Mouse (Mus musculus) kidney, postnatal 0 days (tissue): ENCODE measurements at regions not wholly inside any gene's neighbourhood (a gene's known extent, or its start where the extent isn't known, plus 50 kb on each side); places are given as distances from the start of the nearest gene placed in this dataset.

Experiments
- ATAC-seq: fragments of 200-750 bp; cut with Nextera tagmentation; replicated peaks from 2 replicates; pipeline ENCODE4 v1.8.0; 2017; ENCODE audit warnings: low read depth, moderate number of reproducible peaks, moderate TSS enrichment, moderate library complexity; ENCODE audit not compliant: low FRiP score
- DNase-seq: peaks from one replicate; pipeline ENCODE4 v3.0.0-alpha.2; 2016; ENCODE audit warnings: low spot score
- H3K27ac ChIP-seq: fragments of 300-500 bp; sonication (generic); 2 replicates; pipeline ENCODE4 v1.5.1; 2014; ENCODE audit warnings: mild to moderate bottlenecking
- H3K27me3 ChIP-seq: fragments of 300-500 bp; sonication (generic); 2 replicates; pipeline ENCODE4 v1.6.1; 2014; ENCODE audit warnings: low read length, mixed read lengths; ENCODE audit not compliant: insufficient read depth
- H3K36me3 ChIP-seq: fragments of 300-500 bp; sonication (generic); 2 replicates; pipeline ENCODE4 v1.6.1; 2014; ENCODE audit warnings: low read length, mixed read lengths; ENCODE audit not compliant: insufficient read depth
- H3K4me1 ChIP-seq: fragments of 300-500 bp; sonication (generic); replicated peaks from 2 replicates; pipeline ENCODE4 v1.6.1; 2014; ENCODE audit warnings: antibody characterized with exemption, low read length, mixed read lengths; ENCODE audit not compliant: insufficient read depth
- H3K4me2 ChIP-seq: fragments of 300-500 bp; sonication (generic); 2 replicates; pipeline ENCODE4 v1.6.1; 2014; ENCODE audit warnings: mild to moderate bottlenecking, low read length, moderate library complexity, mixed read lengths
- H3K4me3 ChIP-seq: fragments of 300-500 bp; sonication (generic); replicated peaks from 2 replicates; pipeline ENCODE4 v1.5.1; 2014; ENCODE audit warnings: low read depth, low read length
- H3K9ac ChIP-seq: fragments of 300-500 bp; sonication (generic); 2 replicates; pipeline ENCODE4 v1.6.1; 2014; ENCODE audit warnings: low read depth, low read length
- H3K9me3 ChIP-seq: fragments of 300-500 bp; sonication (generic); replicated peaks from 2 replicates; pipeline ENCODE4 v1.6.1; 2016; ENCODE audit warnings: low read length, inconsistent platforms, mixed read lengths
- CTCF ChIP-seq: IDR thresholded peaks from 2 replicates; pipeline ENCODE4 v1.5.1; 2016; ENCODE audit warnings: antibody characterized with exemption, low read depth, mild to moderate bottlenecking, moderate library complexity
- WGBS: fragments of 180-500 bp; shearing (Covaris S2); extraction: QIAGEN DNeasy Blood & Tissue Kit; methylation state at CpG from one replicate; pipeline ENCODE4 v1.1.7; 2014; 5-methylcytosine and 5-hydroxymethylcytosine counted together

DNA sequence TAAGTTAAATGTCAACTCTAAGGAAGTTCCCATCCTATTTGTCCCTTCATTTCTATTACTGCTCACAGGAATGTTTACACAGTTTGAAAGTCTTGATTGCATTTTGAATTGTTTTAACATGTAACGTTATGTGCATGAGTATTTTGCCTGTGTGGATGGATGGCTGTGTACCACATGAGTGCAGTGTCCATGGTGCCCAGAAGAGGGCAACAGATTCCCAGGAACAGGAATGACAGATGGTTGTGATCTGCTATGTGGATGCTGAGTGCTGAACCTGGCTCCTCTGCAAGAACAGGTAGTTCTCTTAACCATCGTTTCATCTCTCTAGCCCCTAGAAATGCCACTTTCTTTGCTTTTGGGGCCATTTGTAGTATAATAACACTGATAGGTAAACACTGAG lies 597.9 kb upstream of the Zwint start:
- no peaks in the 10 kb centered on the region for H3K27me3 ChIP-seq
- H3K27ac ChIP-seq: no peak overlapping the region
- H3K9ac ChIP-seq: no peak overlapping the region
- no peak for ATAC-seq
- H3K4me2 ChIP-seq: no peak overlapping the region
- no peaks in the 10 kb centered on the region for H3K9me3 ChIP-seq
- H3K4me1 ChIP-seq: no peaks in the 10 kb centered on the region
- DNase-seq: no peak
- no peak overlapping the region for H3K4me3 ChIP-seq
- H3K36me3 ChIP-seq: no peaks in the 10 kb centered on the region
- TF ChIP-seq CTCF: peak; percentile 27; the same call in 1 of the 2 replicates
- 89% methylated on average over 2 of the region's 2 CpGs for WGBS

DNA sequence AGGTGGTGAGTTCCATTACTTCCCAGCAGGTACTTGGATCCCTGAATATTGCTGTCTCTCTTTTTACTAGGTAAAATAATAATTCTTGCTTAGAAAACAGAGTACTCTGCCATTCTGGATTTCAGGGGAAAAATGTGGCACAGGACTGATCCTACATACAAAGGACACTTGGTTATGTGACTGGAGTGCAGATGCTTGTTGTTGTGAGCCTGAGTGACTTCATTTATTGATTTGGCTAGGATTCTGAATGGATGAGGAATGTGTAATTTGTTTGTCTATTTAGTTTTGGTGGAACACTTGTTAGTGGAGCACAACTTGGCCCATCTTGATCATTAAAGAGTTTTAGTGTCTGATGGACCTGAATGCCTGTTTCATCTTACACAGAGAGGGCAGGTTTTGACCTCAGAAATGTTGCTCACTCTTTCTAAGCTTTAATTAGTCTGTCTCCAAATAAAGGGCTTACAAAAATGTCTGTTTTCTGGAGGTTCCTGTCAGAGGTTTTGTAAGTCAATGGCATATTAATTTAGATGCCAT lies 583.4 kb upstream of the Zwint start:
- Histone ChIP-seq H3K36me3 (no peaks in the 10 kb centered on the region), H3K4me3 (no peak overlapping the region), H3K27me3 (no peaks in the 10 kb centered on the region), H3K9me3 (no peaks in the 10 kb centered on the region), H3K27ac (no peak overlapping the region), H3K9ac (no peak overlapping the region), H3K4me1 (no peaks in the 10 kb centered on the region), H3K4me2 (no peak overlapping the region)
- no peak for ATAC-seq
- no peak for DNase-seq
- TF ChIP-seq CTCF: no peak

DNA sequence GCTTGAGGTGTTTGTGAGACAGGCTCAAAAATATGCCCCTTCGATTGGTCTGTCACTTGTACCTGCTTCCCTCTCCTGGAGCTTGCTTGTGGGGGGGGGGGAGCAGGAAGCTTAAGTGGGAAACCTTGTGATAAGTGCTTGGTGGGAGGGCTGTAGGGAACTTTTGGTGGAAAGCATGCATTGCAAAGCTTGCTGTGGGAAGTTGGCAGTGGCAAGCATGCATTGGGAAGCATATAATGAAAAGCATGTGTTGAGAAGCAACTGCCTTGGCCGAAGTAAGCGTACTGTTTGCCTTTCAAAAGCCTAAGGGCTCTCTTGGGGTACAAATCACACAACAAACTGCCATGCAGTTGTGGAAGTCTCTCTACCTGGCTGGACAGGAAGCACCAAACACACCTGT lies 576.3 kb upstream of the Zwint start:
- no peak overlapping the region for H3K4me2 ChIP-seq

DNA sequence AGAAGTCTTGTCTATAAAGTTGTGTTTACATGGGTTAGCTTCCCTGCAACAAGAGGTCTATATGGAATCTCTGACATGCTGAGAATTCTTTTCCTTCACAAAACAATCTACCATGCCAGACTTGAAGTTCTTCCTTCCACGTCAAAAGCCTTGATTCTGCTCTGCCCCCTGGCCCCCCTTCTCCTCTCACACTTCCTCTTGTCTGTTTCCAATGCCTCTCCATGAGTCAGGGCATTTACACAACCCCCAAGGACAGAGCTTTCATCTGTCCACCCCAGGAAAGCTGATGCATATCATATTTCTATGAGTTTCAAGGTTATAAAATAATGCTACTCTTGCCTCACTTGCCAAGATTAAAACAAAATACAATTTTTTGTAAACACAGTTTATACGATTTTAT lies 557.7 kb upstream of the Zwint start:
- no peak overlapping the region for H3K4me2 ChIP-seq
- H3K4me3 ChIP-seq: no peak overlapping the region
- H3K27me3 ChIP-seq: no peaks in the 10 kb centered on the region
- H3K9ac ChIP-seq: no peak overlapping the region
- 52% methylated on average over 2 of the region's 2 CpGs for WGBS
- no peak for TF ChIP-seq CTCF
- H3K36me3 ChIP-seq: no peaks in the 10 kb centered on the region
- DNase-seq (no peak), ATAC-seq (no peak)
- H3K27ac ChIP-seq: no peak overlapping the region
- no peaks in the 10 kb centered on the region for H3K4me1 ChIP-seq
- H3K9me3 ChIP-seq: no peaks in the 10 kb centered on the region

More for the DNA sequence above, 576.3 kb upstream of the Zwint start:
- TF ChIP-seq CTCF: no peak
- no peak for DNase-seq
- no peak for ATAC-seq
- H3K27ac ChIP-seq: no peak overlapping the region
- H3K36me3 ChIP-seq: no peaks in the 10 kb centered on the region
- H3K27me3 ChIP-seq: no peaks in the 10 kb centered on the region
- H3K9me3 ChIP-seq: no peaks in the 10 kb centered on the region
- 86% methylated on average over 3 of the region's 3 CpGs for WGBS
- H3K4me1 ChIP-seq: no peaks in the 10 kb centered on the region
- no peak overlapping the region for H3K9ac ChIP-seq
- H3K4me3 ChIP-seq: no peak overlapping the region

DNA sequence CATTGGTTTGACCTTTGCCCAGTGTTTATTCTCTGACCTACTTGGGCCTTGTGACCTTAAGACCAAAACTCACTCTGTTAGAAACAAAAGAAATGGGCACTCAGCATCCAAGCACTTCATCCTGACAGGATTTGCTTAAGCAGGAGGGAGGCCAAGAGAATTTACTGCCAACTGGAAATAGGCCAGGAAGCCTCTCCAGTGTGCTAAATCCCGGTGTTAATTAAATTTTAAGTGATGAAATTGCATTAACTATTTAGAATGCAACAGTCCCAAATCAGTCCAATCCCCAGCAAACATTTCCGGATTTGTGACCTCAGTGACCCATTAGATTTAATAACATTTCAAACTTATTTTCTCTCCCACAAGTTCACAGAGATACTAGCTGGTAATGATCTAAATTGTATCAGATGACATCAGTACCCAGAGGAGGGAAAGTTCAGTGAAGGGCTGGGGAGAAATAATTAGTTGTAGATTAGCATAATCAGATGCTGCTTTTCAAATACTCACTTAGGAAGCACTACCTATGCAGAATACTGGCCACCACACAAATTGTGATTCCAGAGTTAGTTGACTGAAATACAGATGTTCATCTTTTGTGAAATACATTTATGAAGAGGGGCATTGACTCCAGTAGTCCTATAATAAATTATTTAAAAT lies 555.4 kb upstream of the Zwint start:
- H3K4me2 ChIP-seq: no peak overlapping the region
- peak; percentile 4 for DNase-seq
- H3K4me3 ChIP-seq: no peak overlapping the region
- no peaks in the 10 kb centered on the region for H3K36me3 ChIP-seq
- TF ChIP-seq CTCF: no peak
- H3K4me1 ChIP-seq: no peaks in the 10 kb centered on the region
- WGBS: 47% methylated on average over 2 of the region's 2 CpGs
- H3K27ac ChIP-seq: no peak overlapping the region
- no peak for ATAC-seq
- H3K27me3 ChIP-seq: no peaks in the 10 kb centered on the region
- no peak overlapping the region for H3K9ac ChIP-seq
- H3K9me3 ChIP-seq: no peaks in the 10 kb centered on the region

DNA sequence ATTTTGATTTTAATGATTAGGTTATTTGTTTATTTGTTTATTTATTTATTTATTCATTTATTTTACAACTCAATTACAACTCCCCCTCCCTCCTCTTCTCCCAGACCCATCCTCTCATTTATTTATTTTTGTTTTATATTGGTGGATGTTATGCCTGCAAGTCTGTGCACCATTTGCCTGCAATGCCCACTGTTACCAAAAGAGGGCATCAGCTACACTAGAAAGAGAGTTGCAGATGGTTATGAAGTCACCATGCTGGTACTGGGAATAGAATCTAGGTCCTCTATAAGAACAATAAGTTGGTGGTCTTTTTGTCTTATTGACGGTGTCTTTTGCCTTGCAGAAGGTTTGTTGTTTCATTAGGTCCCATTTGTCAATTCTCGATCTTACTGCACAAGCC lies 535.2 kb upstream of the Zwint start:
- Histone ChIP-seq H3K9me3 (no peaks in the 10 kb centered on the region), H3K27me3 (no peaks in the 10 kb centered on the region), H3K4me3 (no peak overlapping the region), H3K36me3 (no peaks in the 10 kb centered on the region), H3K4me1 (no peaks in the 10 kb centered on the region), H3K4me2 (no peak overlapping the region), H3K27ac (no peak overlapping the region), H3K9ac (no peak overlapping the region)
- no peak; the same call in 1 of the 2 replicates for TF ChIP-seq CTCF
- WGBS: 98% methylated on average over 2 of the region's 2 CpGs
- DNase-seq (no peak), ATAC-seq (no peak)

DNA sequence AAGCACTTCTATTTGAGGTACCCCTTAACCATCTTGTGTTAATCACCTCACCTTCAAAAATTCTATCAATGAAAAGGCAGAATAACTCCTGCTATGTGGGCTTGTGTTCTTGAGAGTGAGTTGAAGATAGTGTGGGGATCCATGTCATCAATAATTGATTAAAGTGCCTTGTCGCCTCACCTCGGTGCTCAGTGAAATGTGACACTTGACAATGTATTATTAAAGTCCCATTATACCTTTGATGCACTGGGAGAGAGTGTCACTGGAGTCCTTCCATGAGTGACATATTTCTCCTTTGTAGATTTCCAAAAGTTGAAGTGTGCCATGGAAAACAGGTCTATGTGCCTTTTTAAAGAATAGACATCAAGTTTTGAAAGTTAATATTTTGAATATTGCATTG lies 522.2 kb upstream of the Zwint start:
- Histone ChIP-seq H3K9me3 (no peaks in the 10 kb centered on the region), H3K36me3 (no peaks in the 10 kb centered on the region), H3K27me3 (no peaks in the 10 kb centered on the region), H3K9ac (no peak overlapping the region), H3K4me3 (no peak overlapping the region), H3K4me2 (no peak overlapping the region), H3K4me1 (no peaks in the 10 kb centered on the region), H3K27ac (no peak overlapping the region)
- ATAC-seq: no peak
- no peak for TF ChIP-seq CTCF
- WGBS: 40% methylated on average over 2 of the region's 2 CpGs
- no peak for DNase-seq
